Mouse (Mus musculus): Measurements from ENCODE around the gene Slc25a23.

- no peak for TF ChIP-seq MAX (IDR thresholded peaks at IDR 0.05)
- TF ChIP-seq CTCF (IDR thresholded peaks at IDR 0.05; ENCODE audit: control insufficient read depth, insufficient read depth, insufficient read length), result no peak
Measured at GRCm38 (mm10) chr17:56995046-56995445, 64.6 kb downstream of the Slc25a23 start.
